Mouse (Mus musculus) CD4-positive, CD25-positive, alpha-beta regulatory T cell, adult 2 months (primary cell): Measurements from ENCODE around the gene Xpo4.

ENCODE experiments used
- DNase-seq: peaks from one replicate; pipeline ENCODE4 v3.0.0-alpha.2; 2012; ENCODE audit warnings: low read depth, low spot score

Gene Xpo4

DNA sequence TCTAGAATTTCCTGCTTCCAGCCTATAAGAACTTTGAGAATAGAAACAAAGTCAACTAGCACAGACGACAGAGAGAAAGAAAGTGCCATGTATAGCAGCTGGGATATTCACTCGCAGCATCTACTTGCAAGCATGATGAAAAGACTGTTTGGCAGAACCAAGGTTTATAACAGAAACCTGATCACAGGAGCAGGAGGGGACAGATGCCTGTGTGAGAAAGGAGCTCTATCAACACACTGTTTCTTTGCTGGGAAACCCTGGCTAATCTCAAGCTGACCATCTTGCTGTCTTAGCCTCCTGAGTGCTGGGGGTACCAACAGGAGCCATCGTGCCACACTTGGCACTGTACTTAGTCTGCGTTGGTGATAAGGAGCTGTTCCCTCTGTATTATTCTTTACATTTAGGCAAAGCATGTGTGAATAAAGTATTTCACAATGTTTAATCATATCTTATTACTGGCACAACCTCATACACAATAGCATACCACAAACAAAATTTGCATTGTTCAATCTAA lies 55.4 kb downstream of the Xpo4 start:
- DNase-seq, result no peak

- DNase-seq, result no peak
Observed at GRCm38 (mm10) chr14:57607500-57607899, 57.7 kb downstream of the Xpo4 start.

DNA sequence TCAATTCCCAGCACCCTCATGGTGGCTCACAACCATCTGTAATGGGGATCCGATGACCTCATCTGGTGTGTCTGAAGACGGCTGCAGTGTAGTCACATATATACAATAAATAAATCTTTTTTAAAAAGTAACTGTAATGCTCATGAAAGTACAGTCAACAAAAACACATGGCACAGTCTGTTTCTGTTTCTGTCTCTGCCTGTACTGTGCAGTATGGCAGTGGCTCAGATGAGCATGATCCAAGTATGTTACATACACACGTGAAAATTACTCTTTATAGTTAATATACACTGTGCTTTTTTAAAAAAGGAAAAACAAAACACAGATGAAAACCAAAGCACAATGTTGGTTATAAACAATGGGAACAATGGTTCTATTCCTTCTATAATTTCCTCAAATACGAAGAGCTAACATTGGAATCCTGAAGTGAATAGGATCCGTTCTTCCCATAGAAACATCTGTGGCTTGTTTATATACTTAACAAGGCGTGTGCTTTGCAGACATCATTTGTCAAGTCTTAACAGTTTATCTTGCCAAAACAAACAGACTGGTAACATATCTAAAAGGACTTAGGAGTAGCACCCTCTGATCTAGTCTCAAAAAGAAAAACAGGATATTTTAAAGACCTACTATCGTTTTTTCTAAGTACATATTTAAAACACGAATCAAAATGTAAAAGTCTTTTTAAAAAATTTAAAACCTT lies 58.4 kb downstream of the Xpo4 start:
- no peak for DNase-seq

DNA sequence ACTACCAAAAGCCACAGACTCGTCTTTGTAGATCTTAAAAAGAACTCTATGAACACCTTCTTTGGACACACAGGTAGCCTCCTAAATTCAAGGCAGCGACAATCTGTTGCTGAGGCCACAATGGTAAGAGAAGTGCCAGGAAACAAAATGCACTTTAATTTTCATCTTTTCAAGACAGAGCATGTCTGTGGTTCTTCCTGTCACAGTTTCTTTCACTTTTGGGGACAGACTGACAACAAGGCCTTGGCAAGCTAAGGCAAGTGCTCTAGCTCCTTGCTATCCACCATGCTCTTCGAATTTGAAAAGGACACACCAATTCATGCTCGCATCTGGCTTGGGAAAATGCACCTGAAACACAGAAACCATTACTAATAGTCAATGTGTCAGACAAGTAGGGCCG lies 72.0 kb downstream of the Xpo4 start:
- DNase-seq, result peak; percentile 53

DNA sequence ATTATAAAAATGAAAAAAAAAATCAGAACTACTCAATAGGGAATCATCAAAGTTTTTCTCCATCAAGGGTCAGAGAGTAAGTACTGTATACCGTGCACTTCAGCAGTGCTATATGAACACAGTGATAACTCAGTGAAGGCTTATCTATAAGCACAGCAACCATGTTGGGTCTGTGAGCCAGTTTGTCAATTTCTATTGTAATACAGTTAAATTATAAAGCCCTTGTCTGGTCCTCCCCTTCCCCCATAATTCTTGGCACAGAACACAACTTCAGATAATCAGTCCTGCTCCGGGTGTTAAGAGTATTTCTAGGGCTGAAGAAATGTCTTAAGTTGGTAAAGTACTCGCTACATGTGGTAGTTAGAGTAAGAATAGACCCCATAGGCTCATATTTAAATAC lies 73.4 kb downstream of the Xpo4 start:
- no peak for DNase-seq

DNA sequence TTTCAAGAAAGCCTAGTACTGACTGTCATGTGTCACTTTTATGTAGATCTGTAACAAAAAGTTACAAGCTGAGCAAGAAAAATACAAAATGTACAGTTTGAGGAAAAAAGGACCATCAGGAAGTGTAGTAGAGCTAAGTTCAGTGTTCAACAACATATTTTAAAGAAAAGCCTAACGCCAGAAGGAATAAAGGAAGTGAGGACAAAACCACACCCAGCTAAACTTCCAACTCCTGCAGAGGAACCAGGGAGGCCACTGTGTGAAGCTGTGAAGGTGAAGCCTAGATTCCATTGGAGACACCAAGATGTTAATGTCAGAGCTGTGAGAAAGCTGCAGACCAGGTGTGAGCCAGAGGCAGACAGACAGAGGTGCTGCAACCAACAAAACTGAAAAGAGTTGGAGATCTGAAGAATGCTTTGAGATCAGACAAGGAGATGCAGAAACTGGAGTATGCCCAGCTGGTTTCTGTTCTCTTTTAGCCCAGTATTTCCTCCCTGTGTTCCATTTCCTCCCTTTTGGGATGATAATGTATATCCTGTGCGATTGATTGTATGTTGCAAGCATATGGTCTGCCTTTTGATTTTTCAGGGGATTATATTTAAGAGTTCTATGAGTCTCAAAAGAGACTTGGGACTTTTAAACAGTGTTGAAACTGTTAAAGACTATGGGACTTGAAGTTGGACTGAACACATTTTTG lies 88.7 kb downstream of the Xpo4 start:
- no peak for DNase-seq

- peak; percentile 12 for DNase-seq
Observed at GRCm38 (mm10) chr14:57574792-57575587, 90.2 kb downstream of the Xpo4 start.

DNA sequence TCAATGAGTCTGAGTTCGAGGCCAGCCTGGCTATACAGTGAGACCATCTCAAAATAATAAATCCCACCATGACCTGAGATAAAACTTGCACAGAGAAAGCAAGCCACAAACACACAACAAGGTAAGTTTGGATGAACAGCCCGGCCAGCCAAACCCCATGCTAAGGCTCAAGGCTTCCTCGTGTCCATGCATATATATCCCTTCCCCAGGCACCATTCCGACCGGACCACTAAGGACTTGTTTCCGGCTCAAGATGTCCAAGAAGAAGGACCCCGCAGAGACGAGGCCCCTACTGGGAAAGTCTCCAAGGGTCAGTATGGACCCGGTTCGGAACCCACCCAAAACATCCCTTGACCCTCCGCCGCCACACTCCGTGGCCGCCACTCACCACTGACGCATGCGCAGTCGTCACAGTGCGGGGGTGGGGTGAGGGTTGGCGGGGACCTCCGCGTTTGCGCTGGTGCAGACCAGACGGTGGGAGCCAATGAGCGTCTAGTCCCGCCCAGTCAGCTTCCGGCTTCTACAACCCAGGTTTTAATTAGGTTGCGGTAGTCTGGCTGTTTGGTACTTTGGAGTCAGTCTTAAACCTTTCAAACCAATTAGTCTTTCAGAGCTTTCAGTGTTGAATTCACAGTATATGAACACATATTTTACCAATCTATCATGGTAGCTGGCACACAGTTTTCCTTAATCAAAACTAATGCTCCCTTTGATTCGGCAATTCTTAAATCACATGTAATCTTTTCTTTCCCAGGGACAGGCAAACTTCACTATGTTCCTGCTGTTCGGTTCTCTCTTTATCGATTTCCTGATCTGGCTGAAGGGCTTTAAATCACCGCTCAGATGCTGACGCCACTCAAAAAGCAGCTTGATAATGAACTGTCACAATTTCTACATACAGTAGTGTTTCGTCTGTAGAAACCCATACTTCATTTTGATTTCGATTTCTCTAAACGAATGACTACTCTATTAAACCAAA lies 93.8 kb downstream of the Xpo4 start, which contains the start of gene Eef1akmt1:
TSS of gene Eef1akmt1 (minus strand) at position 458 of the 979 bp plus-strand sequence.
- DNase-seq, result peak; percentile 96

GRCm38 (mm10) chr14:57565626-57566025 lies 99.6 kb downstream of the Xpo4 start:
- DNase-seq, result no peak

DNA sequence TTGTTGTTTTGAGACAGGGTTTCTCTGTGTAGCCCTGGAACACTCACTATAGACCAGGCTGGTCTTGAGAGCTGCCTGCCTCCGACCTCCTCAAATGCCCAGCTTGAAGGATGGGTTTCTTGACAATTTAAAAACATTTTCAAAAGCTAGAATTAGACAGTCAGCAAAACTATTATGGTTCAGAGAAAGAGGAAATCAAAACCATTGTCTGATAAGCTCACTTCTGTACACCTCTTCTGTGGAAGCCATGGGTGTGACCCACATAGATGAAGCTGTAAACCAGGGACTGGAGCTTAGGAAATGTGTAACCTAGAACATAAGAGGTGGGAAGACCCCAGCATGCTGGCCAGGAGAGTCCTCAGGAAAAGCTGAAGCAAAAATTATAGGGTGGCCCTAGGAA lies 108.3 kb downstream of the Xpo4 start:
- DNase-seq, result no peak

DNA sequence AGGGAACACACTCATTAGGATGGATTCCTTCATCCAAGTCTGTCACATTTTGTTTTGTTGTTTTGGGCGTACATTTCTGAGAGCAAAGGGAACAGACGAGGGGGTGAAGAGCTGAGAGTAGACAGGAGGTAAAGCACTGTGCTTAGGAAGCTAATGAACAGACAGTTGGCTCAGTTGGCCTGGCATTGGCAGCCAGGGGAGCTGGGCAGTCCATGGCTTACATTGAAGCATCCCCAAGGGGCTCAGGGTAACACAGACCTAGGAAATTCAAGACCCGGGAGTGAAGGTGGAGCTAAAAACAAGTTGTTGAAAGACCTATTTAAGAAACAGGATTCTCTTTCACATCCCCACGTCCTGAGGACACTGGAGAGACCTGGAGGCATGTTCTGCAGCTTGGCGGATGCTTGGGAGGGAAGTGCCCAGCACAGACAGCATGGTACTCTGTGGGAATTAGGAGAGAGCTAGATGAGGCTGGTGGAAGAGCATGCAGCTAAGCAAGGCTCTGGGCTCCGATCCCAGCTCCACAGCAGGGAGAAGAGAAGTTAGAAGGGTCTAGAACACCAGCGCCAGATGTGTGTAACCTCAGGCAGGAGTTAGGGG lies 109.7 kb downstream of the Xpo4 start:
- DNase-seq, result no peak

- no peak for DNase-seq
Observed at GRCm38 (mm10) chr14:57554434-57554833, 110.8 kb downstream of the Xpo4 start.

DNA sequence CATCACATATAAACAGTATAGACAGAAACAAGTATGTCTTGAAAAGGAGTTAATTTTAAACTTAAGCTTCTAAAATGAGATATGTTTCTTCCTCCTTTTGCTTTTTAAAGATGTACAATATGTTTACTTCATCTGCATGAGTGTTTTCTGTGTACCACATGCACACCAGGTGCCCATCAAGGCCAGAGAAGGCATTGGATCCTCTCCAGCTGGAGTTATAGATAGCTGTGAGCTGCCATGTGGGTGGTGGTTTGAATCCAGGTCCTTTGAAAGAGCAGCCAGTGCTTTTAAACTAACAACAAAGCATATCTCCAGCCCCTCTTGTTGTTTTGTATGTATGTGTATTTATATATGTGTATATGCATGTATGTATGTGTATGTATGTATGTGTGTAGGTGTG lies 112.3 kb downstream of the Xpo4 start:
- no peak for DNase-seq

- no peak for DNase-seq
Observed at GRCm38 (mm10) chr14:57547062-57547461, 118.2 kb downstream of the Xpo4 start.

GRCm38 (mm10) chr14:57546557-57547021 lies 118.6 kb downstream of the Xpo4 start:
- no peak for DNase-seq

DNA sequence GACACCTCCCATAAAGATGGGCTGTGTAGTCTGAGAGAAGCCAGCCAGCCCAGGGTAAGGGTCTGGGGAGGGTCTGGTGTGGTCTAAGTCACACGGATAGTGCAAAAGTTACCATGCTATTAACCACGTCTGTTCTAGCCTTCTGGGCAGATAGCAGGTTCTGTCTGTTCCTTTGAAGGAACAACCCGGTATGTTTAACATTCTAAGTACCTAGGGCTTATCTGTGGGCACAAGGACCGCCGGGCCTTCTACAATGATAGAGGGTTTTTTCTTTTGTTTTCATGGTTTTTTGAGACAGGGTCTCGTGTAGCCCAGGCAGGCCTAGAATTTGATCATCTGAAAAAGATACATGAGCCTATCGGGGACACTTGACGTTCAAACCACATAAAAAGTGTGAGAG lies 119.1 kb downstream of the Xpo4 start:
- DNase-seq, result no peak

- DNase-seq, result no peak
Observed at GRCm38 (mm10) chr14:57545526-57545925, 119.7 kb downstream of the Xpo4 start.

DNA sequence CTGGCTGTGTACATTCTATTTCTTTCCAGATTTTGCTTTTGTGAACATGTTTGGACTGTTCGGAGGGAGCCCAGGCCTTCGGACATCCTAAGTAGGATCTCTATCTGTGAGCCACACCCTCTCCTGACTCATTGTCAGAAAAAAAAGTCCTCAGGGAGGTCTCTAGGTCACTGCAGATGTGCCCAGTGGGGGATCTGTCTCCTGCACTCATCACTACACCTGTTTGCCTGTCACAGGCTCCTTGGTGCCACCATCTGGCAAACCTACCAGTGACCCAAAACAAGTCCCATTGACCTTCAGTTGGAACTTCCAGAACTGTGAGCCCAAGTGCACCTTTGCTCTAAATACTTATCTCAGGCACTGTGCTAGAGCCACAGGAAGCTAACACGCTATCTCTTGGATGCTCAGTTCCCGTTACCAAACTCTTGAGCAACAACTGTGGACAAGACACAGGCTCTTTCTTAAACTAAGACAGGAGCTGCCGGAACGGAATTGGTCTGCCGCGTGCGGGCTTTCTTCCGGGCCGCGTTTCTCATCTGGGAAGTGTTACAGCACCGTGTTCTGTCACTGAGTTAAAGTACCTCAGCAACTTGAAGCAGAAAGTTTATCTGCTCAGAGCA lies 121.7 kb downstream of the Xpo4 start:
- DNase-seq, result no peak

DNA sequence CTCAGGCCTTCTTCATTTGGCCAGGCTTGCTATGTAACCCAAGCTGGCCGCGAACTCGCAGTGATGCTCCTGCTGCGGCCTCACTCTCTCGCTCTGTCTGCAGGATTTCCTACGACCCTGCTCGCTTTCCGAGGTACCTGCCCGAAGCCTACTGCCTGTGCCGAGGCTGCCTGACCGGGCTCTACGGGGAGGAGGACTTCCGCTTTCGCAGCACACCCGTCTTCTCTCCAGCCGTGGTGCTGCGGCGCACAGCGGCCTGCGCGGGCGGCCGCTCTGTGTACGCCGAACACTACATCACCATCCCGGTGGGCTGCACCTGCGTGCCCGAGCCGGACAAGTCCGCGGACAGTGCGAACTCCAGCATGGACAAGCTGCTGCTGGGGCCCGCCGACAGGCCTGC lies 123.0 kb downstream of the Xpo4 start:
- peak; percentile 33 for DNase-seq

- DNase-seq, result no peak
Observed at GRCm38 (mm10) chr14:57540683-57541082, 124.5 kb downstream of the Xpo4 start.
